Mouse (Mus musculus) urinary bladder, adult 18-20 months (tissue): ENCODE results near the gene Mapk14.
"Not testable (repeated sequence)": the region's sequence is repeated elsewhere in the genome, so short reads cannot be mapped to it uniquely, and the experiment has no call there.

Experiments
- DNase-seq, 2 experiments: peaks; one replicate each; pipeline ENCODE4 v3.0.0; 2022; ENCODE audit warnings: low spot score in 2 of 2, mixed read lengths in 2 of 2

Gene Mapk14

GRCm38 (mm10) chr17:28698245-28698644, 7.1 kb downstream of the Mapk14 start:
- no peak for DNase-seq

GRCm38 (mm10) chr17:28698672-28699071, 7.5 kb downstream of the Mapk14 start:
- DNase-seq = no peak

DNA sequence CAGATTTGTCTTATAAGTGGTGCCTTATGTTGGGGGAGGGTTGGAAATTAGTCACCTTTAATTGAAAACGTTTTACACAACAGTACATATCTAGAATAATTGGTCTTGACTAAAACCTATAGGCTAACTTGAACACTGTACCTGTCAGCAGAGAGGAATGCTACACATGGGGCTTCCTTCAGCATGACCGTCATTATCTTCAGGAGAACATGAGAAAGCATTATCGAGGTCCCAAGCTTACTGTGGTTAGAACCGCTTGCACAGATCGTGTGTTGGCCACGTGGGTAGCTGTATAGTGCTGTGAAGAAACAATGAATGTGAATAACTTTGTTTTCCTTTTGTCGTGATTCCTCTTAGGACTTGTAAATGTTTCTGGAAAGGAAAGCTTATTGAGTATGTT, 8.7 kb downstream of the Mapk14 start:
- no peak for DNase-seq

GRCm38 (mm10) chr17:28701171-28701570, 10.0 kb downstream of the Mapk14 start:
- DNase-seq = no peak

DNA sequence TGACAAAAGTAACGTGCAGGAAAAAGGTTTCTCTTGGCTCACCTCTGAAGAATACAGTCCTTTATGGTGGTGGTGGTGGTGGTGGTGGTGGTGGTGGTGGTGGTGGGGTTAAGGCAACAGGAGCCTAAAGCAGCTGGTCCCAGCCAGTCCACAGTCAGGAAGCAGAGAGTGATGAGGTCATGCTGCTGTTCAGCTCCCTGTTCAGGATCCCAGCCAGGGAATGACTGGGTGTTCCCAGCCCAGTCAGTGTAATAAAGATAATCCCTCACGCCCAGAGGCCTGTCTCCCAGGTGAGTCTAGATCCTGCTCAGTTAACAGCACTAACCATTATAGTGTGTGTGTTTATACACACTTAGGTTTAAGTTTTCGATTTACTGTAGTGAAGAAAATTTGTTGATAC, 10.6 kb downstream of the Mapk14 start:
- no peak for DNase-seq

- DNase-seq = no peak
Observed at GRCm38 (mm10) chr17:28702646-28703045, 11.5 kb downstream of the Mapk14 start.

GRCm38 (mm10) chr17:28706697-28707096, 15.6 kb downstream of the Mapk14 start:
- no peak for DNase-seq

DNA sequence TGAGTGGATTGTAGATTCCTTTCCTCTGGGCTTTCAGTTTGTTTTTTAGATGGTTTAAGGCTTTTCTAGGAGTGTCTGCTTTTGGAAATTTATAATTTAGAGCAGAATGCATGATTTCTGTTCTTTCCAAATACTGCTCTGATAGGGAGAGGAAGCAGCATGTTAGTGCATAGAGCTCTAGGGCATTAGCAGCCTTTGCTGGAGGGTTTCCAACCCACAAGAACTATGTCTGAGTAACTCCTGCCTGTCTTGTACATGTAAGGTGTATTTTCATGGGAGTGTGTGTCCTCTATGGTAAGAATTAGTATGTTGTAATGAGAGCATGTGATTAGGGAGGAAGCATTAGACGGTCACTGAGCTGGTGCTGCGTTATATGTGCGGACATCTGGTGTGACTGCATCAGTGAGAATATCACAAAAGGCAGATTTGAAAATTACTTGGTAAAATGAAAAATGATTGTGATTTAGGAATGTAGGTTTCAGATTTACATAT, 16.1 kb downstream of the Mapk14 start:
- no peak for DNase-seq

DNA sequence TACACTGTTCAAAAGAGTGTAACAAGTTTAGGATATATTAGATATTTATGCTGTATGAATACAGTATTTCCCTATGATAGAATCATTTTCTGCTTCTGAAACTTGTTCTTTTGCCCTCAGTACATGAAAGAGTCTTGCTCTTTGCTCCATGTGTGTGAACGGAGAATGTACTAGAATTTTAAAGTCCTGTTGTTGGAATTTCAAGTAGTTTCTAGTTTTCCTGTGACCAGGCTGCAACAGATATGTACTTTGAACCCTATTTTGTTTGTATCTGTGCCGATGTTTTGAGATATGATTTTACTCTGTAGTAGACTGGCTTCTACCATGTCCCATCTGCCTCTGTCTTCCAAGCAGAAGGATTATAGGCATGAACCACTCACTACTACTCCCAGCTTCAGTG, 16.7 kb downstream of the Mapk14 start:
- DNase-seq = no peak

- no peak for DNase-seq
Observed at GRCm38 (mm10) chr17:28708989-28709388, 17.9 kb downstream of the Mapk14 start.

DNA sequence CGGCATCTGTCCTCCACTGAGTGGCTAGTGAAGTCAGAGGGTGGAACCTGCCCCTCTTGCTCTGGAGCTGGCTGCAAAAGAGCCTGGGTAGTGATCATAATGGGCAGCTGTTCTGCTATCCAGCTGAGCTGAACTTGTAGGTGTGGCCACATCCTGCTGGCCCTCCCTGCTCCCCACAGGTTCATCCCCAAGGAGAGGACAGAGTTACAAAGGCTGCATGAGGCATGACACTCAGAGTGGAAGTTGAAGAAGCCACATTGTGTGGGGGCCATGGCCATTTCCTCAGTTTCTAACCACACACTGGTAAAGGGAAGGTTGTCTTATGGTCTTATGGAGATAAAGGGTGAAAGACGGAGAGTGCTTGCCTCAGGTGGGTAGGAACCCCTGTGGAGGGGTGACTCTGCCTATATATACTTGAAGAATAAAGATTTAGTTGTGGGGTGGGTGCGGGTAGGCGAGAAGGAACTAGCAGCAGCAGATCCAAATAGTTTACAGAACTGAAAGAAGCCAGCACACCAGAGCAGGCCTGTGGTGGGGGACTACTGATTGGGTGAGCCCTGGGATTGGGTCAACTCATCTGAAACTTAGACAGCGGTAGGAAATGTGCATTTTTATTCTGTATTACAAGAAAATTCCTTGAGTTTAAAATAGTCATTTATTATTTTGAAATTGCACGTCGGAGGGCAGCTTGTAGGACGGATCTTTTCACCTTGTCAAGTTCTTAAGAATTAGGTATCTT, 18.6 kb downstream of the Mapk14 start:
- no peak for DNase-seq

GRCm38 (mm10) chr17:28710291-28710688, 19.2 kb downstream of the Mapk14 start:
- no peak for DNase-seq

DNA sequence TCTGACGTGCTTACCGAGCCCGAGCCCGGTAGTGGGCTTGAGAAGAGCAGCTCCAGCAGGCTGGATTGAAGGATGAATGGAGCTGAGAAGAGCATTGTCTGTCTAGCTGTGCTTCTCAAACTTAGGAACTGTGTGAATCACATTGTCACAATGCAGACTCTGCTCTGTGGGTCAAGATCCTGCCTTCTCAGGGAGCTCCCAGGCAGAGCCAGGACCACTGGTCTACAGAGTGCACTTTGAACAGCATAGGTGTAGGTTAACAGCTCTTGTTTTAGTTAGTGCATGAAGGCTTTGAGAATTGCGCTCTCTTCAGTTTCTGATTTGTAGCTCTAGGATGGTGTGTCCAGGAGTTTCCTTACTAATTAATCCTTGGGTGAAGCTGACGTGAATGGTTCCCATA, 20.1 kb downstream of the Mapk14 start:
- DNase-seq = no peak

DNA sequence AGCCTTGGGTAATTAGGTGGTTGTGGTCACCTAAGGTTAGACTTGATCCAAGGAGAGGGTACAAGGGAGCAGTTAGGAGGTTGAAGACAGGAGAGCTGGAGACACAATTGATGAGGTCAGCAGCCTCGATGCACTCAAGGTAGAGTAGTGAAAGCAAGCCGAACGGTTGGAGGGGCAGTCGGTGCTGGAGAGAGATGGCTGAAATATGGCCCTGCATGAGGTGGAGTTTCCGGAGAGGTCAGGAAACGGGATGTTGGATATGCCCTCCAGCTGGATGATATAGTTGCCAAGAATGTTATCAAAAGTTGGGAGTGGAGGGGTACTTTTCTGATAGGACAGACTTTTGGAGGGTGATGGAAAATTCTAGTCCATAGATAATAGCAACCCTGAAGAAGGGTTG, 21.2 kb downstream of the Mapk14 start:
- no peak for DNase-seq

DNA sequence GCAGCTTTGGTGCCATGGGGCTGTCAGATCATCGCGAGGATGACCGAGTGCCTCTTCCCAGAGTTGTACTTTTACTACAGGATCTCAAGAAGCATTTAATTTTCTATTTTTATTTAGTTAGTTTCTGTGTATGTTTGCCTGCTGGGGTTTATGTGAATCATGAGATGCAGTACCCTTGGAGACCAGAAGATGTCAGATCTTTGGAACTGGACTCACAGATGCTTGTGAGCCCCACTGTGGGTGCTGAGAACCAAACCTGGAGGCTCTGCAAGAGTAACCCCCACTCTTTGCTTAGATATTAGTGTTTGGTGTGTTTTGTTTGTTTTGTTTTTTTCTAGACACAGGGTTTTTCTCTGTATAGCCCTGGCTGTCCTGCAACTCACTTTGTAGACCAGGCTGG, 22.9 kb downstream of the Mapk14 start:
- DNase-seq = no peak

DNA sequence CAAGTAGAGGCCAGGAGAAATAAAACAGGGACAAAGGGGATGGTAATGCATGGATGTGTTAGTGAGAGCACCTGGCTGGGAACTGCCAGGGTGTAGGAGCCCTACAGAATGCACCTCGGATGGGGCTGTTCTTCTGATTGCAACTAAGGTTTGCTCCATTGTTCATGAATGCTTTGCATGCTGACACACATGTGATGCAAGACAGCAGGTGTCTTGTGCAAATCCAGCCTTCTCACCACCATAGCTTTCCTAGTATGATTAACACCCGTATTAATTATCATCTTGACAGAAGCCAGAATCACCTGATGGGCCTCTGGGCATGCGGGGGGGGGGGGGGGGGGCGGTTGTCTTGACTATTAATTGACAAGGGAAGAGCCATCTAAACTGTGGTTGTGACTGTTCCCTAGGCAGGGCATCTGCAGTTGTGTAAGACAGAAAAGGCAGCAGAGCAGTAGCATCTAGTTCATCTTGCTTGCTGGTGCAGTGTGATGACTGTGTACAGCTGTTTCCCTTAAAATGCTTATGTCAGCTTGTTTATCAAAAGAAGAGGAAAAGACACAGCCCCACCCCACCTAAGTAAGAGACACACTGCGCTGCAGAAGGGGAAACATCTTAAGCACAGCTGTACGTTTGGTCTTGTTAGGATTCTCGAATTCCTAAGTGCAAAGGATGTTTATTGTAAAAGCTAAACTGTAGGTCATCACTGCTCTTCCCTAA, 24.9 kb downstream of the Mapk14 start:
- no peak for DNase-seq

GRCm38 (mm10) chr17:28717535-28717934, 26.4 kb downstream of the Mapk14 start:
- DNase-seq = no peak

- DNase-seq = no peak
Observed at GRCm38 (mm10) chr17:28725783-28726182, 34.7 kb downstream of the Mapk14 start, which contains the start of gene AC170998.1. Gene AC170998.1, plus strand, starts transcription at chr17:28726083.

GRCm38 (mm10) chr17:28727511-28727910, 36.4 kb downstream of the Mapk14 start:
- DNase-seq = not testable (repeated sequence)

DNA sequence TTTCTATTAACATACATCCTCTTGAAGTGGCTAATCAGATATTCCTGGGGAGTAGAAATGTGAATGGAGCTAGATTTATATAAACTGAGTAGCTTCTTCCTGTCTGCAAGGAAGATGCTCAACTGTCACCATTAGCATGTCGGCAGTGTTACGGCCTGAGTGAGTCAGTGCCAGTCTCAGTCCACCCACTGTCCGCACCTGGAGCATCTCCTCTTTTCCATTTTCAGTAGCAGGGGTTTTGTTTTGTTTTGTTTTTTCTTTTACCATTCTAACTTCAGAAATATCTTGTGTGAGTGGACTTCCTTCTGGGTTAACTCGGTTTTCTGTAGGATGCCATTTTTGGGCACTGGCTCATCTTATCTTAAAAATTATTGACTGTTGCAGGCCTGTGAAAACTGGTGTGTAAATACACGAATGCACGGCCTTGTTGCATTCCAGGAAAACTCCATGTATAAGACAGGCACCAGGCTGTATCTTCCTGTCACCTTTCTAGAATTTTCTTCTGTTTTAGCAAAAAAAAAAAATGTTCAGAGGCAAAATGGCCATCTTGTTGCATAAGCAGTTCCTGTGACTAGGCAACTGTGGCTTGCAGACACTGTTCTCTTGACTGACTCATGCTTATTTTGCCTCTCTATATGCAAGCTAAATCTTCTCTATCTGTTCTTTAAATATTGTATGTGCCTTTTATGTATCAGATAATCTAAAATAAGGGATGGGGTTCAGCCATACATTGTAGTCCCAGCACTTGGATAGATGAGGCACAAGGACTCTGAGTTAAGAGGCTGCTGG, 44.4 kb downstream of the Mapk14 start:
- DNase-seq = no peak

- no peak for DNase-seq
Observed at GRCm38 (mm10) chr17:28736486-28736885, 45.4 kb downstream of the Mapk14 start.

- DNase-seq = no peak
Observed at GRCm38 (mm10) chr17:28737973-28738372, 46.8 kb downstream of the Mapk14 start.
